Mouse (Mus musculus) ES-E14 (cell line): Measurements from ENCODE around the gene Cs. TPM values are rescaled to one million over a fixed set of nuclear protein-coding genes. Genes with fewer than 3 reads are reported as not detected.

Experiments used
- DNase-seq: peaks from one replicate; pipeline ENCODE4 v3.0.0-alpha.2; 2013; ENCODE audit warnings: low read depth, low spot score
- H3K27ac ChIP-seq: 2 replicates; pipeline ENCODE4 v1.5.1; 2012; ENCODE audit warnings: low read depth, mild to moderate bottlenecking, low read length, moderate library complexity, mixed read lengths; ENCODE audit not compliant: poor library complexity, insufficient read depth, severe bottlenecking
- H3K36me3 ChIP-seq: 2 replicates; pipeline ENCODE4 v1.6.1; 2012; ENCODE audit warnings: mild to moderate bottlenecking, low read length, moderate library complexity, mixed read lengths; ENCODE audit not compliant: control insufficient read depth, poor library complexity, insufficient read depth, severe bottlenecking
- H3K4me1 ChIP-seq, 2 experiments: fragments of 150-350 bp in 1 of 2; sonication (generic) in 1 of 2; 2 replicates each; pipeline ENCODE4 v1.6.1; 2012; ENCODE audit warnings: low read length in 2 of 2, mild to moderate bottlenecking in 1 of 2, mixed read lengths in 1 of 2; ENCODE audit not compliant: control insufficient read depth in 2 of 2, insufficient read depth in 2 of 2, poor library complexity in 1 of 2
- H3K4me3 ChIP-seq, 2 experiments: fragments of 150-350 bp in 1 of 2; sonication (generic) in 1 of 2; 2 replicates each; pipeline ENCODE4 v1.5.1; 2012; ENCODE audit warnings: low read length in 2 of 2, low read depth in 1 of 2, mild to moderate bottlenecking in 1 of 2, mixed read lengths in 1 of 2; ENCODE audit not compliant: insufficient read depth in 1 of 2, poor library complexity in 1 of 2, severe bottlenecking in 1 of 2
- H3K9ac ChIP-seq: 2 replicates; pipeline ENCODE4 v1.6.1; 2012; ENCODE audit warnings: low read depth, mild to moderate bottlenecking, low read length, mixed read lengths; ENCODE audit not compliant: poor library complexity, insufficient read depth, severe bottlenecking
- H3K9me3 ChIP-seq: fragments of 150-350 bp; sonication (generic); 2 replicates; pipeline ENCODE4 v1.6.1; 2012; ENCODE audit warnings: low read depth, mild to moderate bottlenecking, low read length; ENCODE audit not compliant: control insufficient read depth, insufficient read depth
- CHD2 ChIP-seq: IDR thresholded peaks from 2 replicates; pipeline ENCODE4 v1.6.1; 2014; ENCODE audit warnings: mild to moderate bottlenecking, low read depth, low read length, inconsistent platforms
- HCFC1 ChIP-seq: IDR thresholded peaks from 2 replicates; pipeline ENCODE4 v1.6.1; 2012; ENCODE audit warnings: low read length, inconsistent platforms, borderline replicate concordance; ENCODE audit not compliant: insufficient read depth
- MAFK ChIP-seq: IDR thresholded peaks from 2 replicates; pipeline ENCODE4 v1.6.1; 2014; ENCODE audit warnings: mild to moderate bottlenecking, low read depth, low read length, inconsistent platforms; ENCODE audit not compliant: insufficient read depth
- ZC3H11A ChIP-seq: IDR thresholded peaks from 2 replicates; pipeline ENCODE4 v1.6.1; 2012; ENCODE audit warnings: low read depth, mild to moderate bottlenecking, inconsistent platforms, low read length, borderline replicate concordance
- ZNF384 ChIP-seq: IDR thresholded peaks from 2 replicates; pipeline ENCODE4 v1.6.1; 2012; ENCODE audit warnings: low read depth, low read length, inconsistent platforms
- in situ Hi-C, 2 experiments: fragments of 600-800 bp; cut with MboI; formaldehyde crosslinking; loops; one replicate each; pipeline ENCODE4 v1.15.1; 2025; ENCODE audit warnings: low sequenced_read_pairs in 2 of 2, inconsistent platforms in 1 of 2; ENCODE audit not compliant: unreplicated experiment in 2 of 2
- total RNA-seq: library from RNA; depleted of rRNA; stranded (reverse); fragments of 300-350 nt; gene quantifications from 2 replicates; pipeline ENCODE4 v1.2.3, GENCODE M21; 2012

Gene Cs
- total RNA-seq, 1 experiment, result 143 TPM

GRCm38 (mm10) chr10:128388941-128389340 is 51.4 kb downstream of the Cs start:
- H3K9me3 ChIP-seq, result no peaks in the 10 kb centered on the region
- TF ChIP-seq CHD2, result no peak
- H3K27ac ChIP-seq, result no peak overlapping the region
- no peak for DNase-seq
- peaks cover 0 to 10% of the 10 kb centered on the region in 2 experiments; a peak in 1 of 4 replicates for H3K4me1 ChIP-seq
- peaks cover 69% of the 10 kb centered on the region for H3K36me3 ChIP-seq
- H3K9ac ChIP-seq, result 0 out of 2 replicates have a peak overlapping the region, but pooled peaks have one; percentile 20
- in situ Hi-C loops, result no loop called here
- H3K4me3 ChIP-seq, result peak overlapping the region in 1 of 2 experiments; percentile 18; a peak in 1 of 4 replicates

GRCm38 (mm10) chr10:128389570-128389969 is 52.0 kb downstream of the Cs start:
- no peak overlapping the region for H3K4me3 ChIP-seq
- H3K36me3 ChIP-seq, result peaks cover 66% of the 10 kb centered on the region
- H3K9me3 ChIP-seq, result no peaks in the 10 kb centered on the region
- H3K27ac ChIP-seq, result no peak overlapping the region
- H3K9ac ChIP-seq, result no peak overlapping the region
- peaks cover 0 to 16% of the 10 kb centered on the region in 2 experiments; a peak in 1 of 4 replicates for H3K4me1 ChIP-seq
- TF ChIP-seq ZNF384, result no peak
- no peak for TF ChIP-seq HCFC1
- TF ChIP-seq ZC3H11A, result no peak
- no peak for TF ChIP-seq MAFK
- TF ChIP-seq CHD2, result no peak
- in situ Hi-C loops, result no loop called here
- DNase-seq, result no peak

DNA sequence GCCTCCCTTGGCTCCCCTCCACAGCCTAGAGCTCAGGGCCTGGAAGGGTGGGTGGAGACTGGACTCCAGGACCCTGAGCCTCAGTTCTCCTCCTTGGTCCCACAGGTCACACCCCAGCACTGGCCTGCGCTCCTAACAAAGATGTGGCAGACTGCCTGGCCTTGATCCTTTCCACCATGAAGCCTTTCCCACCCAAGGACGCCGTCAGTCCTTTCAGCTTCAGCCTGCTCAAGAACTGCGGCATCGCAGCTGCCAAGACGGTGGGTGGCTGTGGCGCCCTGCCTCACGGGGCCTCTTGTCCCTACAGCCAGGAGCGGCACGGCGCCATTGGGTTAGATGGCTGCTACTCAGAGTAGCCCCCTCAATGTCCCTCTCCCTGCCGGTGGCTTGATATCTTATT is 52.8 kb downstream of the Cs start:
- peaks cover 63% of the 10 kb centered on the region for H3K36me3 ChIP-seq
- in situ Hi-C loops, result no loop called here
- DNase-seq, result no peak
- H3K4me1 ChIP-seq, result peaks cover 0 to 20% of the 10 kb centered on the region in 2 experiments; a peak in 1 of 4 replicates
- H3K4me3 ChIP-seq, result no peak overlapping the region
- no peak overlapping the region for H3K9ac ChIP-seq
- H3K9me3 ChIP-seq, result no peaks in the 10 kb centered on the region
- no peak overlapping the region for H3K27ac ChIP-seq
- TF ChIP-seq HCFC1 (no peak), ZNF384 (no peak), MAFK (no peak), CHD2 (no peak), ZC3H11A (no peak)

GRCm38 (mm10) chr10:128391850-128392249 is 54.3 kb downstream of the Cs start:
- TF ChIP-seq CHD2 (no peak), HCFC1 (no peak), ZNF384 (no peak), MAFK (no peak), ZC3H11A (no peak)
- H3K27ac ChIP-seq, result no peak overlapping the region
- DNase-seq, result no peak
- in situ Hi-C loops, result no loop called here
- H3K4me3 ChIP-seq, result no peak overlapping the region
- peaks cover 0 to 26% of the 10 kb centered on the region in 2 experiments; a peak in 1 of 4 replicates for H3K4me1 ChIP-seq
- H3K9ac ChIP-seq, result no peak overlapping the region
- H3K9me3 ChIP-seq, result no peaks in the 10 kb centered on the region
- peaks cover 60% of the 10 kb centered on the region for H3K36me3 ChIP-seq

- Histone ChIP-seq H3K9ac (no peak overlapping the region), H3K4me3 (no peak overlapping the region), H3K27ac (no peak overlapping the region), H3K36me3 (peaks cover 21% of the 10 kb centered on the region), H3K4me1 (peaks cover 0 to 25% of the 10 kb centered on the region in 2 experiments; a peak in 1 of 4 replicates), H3K9me3 (no peaks in the 10 kb centered on the region)
- no peak for DNase-seq
- in situ Hi-C loops, result no loop called here
- TF ChIP-seq ZNF384 (no peak), HCFC1 (no peak), MAFK (no peak), CHD2 (no peak)
These were observed 58.6 kb downstream of the Cs start for GRCm38 (mm10) chr10:128396017-128396673.
